Mouse (Mus musculus) gastrocnemius, postnatal 25 days (tissue): Measurements from ENCODE around the gene Pla2g10. TPM values are rescaled to one million over a fixed set of nuclear protein-coding genes. Genes with fewer than 3 reads are reported as not detected.
"Not testable (repeated sequence)": the region's sequence is repeated elsewhere in the genome, so short reads cannot be mapped to it uniquely, and the experiment has no call there.

ENCODE experiments used
- DNase-seq: peaks from one replicate; pipeline ENCODE4 v3.0.0; 2022
- total RNA-seq, 2 experiments: library from RNA; stranded (reverse); gene quantifications; 1 replicate in 1 of 2; 2 replicates in 1 of 2; pipeline ENCODE4 v1.2.3; 2021

Pla2g10 gene
- total RNA-seq, 2 experiments from 2014 or later: not detected

DNA sequence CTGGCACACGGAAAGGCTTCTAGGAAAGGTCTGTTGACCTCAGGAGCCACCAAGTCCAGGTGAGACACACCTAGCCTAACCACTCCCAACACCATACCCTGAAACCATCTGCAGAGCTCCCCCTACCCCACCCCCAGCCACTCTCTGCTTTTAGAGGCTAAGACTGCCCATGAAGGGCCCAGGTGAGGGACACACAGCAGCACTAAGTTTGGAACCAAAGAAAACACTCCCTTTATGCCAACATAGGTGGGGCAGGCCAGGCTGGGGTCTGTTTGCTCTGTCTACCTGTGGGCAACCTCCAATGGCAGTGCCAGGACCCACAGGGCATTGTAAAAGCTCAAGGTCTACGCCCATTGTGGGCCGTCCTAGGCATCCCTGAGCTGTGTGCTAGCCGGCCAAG, 1.4 kb downstream of the Pla2g10 start:
- no peak for DNase-seq

- no peak for DNase-seq
Measured at GRCm38 (mm10) chr16:13727811-13728335, 2.9 kb downstream of the Pla2g10 start.

GRCm38 (mm10) chr16:13722937-13723336, 7.8 kb downstream of the Pla2g10 start:
- no peak for DNase-seq

- DNase-seq: no peak
Measured at GRCm38 (mm10) chr16:13716821-13717553, 13.8 kb downstream of the Pla2g10 start.

- no peak for DNase-seq
Measured at GRCm38 (mm10) chr16:13714910-13715309, 15.9 kb downstream of the Pla2g10 start.

- DNase-seq: no peak
Measured at GRCm38 (mm10) chr16:13704676-13705075, 26.1 kb downstream of the Pla2g10 start.

DNA sequence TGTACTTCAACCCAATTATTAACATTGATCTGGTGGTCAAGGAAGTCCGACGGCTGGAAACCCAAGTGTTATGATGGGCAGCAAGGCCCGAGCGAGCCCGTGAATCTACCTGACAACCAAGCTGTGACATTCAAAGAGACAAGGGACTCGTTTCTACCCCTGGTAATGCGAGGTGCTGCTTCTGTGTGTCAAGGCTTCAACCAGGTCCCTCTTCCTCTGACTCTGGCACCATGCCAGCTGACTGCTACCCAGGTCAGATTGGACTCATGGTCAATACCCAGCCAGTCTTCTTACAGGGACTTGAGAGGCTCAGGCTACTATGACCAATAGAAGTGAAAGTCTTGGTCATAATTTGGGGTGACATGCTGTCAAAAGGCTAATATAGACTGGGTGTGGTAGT, 28.6 kb downstream of the Pla2g10 start:
- DNase-seq: no peak

DNA sequence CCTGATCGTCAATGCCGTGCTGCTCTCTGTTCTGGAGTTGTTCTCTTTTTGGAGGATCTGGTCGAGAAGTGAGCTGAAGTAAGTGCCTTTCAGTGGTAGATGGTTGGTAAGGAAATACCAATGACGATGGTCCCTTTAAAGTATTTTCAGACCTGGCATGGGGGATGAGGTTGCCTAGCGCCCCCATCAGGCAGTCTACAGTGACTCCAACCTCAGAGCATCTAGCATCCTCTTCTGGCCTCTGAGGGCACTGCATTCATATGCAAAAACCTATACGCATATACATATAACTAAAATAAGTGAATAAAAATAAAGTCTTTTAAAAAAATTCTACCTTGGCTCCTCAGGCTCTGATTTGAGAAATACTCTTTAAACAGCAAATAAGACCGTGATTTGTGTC, 31.8 kb downstream of the Pla2g10 start:
- DNase-seq: no peak

DNA sequence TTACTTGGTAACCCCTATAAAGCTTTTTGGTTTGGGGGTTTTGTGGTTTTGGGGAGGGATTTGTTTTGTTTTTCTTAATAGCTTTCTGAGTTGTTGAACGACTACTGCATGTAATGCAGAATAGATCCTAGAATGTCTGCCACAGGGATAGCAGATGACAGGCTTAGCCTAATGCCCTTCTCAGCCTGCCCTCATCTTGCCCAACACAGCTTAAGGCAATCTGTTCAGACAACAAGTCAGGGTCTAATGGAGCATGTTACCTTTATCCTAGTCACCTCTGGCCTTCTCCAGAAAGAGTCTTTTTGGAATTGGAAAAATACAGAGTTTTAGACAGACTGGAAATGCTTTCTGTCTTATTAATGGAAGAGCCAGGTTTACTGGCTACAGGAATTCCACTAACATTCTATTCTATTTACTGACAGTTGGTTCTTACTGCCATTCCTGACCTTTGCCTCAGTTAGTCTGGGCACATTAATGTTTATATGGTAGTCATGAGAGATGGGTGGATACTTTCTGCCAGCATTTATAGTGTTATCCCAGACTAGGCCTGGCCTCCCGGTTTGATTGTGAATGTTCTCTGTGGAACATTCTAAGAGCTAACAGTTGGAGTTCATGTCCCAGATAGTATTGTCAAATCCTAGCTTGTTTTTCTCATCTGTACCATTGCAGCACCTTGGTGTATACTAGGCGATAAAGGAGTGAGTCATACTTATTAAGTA, 52.0 kb downstream of the Pla2g10 start:
- DNase-seq: no peak

DNA sequence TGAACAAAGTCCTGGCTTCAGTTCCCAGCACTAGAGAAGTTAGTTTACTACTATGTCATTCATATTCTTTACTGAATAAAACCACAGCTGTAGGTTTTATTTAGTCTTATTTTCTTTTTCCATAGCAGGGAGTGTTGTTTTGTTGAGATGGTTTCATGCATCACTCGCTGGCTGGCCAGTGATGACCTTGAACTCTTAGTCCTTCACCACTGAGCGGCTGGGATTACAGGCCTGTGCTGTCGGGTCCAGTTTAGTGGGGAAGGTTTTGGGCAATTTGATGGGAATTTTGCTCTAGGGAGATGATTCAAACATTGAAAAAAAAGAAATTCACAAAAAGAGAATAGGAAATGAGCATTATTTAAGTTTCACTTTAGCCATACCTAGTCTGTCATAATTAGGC, 56.3 kb downstream of the Pla2g10 start:
- no peak for DNase-seq

DNA sequence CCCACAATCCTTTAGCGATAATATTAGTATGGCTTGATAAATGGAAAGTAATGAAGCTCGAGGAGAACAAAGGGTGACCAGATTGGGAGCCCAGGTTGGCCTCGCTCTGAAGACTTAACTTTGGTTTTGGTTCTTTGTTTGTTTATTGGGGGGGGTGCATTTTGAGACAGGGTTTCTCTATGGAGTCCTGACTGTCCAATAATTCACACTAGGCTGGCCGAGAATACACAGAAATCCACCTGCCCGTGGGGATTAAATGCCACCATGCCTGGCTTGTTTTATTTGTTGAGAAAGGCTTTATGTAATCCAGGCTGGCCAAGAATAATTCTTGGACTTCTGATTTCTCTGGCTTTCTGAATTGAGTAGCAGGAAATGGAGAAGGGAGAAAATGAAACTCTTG, 57.7 kb downstream of the Pla2g10 start:
- DNase-seq: no peak

DNA sequence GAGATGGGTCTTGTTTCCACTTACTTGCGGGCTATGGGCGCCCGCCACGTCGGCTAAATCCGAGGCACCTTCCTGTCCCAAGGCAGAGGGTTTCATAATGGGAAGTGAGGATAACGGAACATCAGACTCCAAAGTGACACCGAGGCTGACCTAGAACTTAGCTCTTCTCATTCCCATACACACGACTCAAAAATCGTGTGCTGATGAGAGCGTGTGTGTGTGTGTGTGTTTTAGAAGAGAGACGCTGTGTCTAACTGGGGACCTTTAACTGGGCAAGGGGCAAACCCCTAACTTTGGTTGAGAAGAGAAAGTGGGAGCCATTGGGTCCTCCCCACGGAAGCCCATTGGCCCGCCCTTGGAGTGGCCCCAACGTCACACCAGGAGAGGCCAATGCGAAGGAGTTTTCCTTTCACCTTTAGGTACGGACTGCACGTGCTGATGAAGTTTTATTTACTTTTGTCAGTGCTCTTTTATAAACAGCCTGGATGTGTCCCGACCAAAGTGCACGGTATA, 58.3 kb downstream of the Pla2g10 start:
- DNase-seq: peak; percentile 47

DNA sequence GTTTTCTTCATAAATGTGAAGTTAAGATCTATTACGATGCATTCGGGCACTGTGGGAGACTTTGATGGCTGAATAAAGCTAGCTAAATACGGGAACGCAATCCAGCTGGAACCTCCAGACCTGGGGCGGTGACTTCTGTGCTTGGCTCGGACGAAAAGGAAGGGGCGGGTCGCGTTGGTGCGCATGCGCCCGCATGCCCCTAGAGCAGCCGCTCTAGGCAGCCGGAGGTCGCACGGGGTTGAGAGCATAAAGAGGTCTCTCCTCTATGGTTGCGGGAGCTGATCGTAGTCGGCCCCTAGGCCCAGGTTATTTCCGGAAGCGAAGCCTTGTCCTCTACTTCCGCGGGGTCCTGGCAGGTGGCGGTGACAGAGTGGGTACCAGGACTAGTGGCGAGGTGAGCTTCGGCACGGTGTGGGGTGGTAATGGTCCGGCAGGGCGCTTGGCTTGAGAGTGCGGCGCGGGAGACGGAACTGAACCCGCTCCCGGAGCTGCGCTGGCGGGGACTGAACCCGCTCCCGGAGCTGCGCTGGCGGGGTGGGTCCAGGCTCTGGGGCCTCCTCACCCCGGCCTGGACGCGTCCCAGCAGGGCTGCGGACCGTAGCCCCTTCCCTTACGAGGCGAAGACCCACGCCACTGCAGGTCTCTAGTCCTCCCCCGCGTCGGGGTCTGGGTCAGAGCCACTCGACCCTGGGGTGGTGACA, 58.9 kb downstream of the Pla2g10 start, which contains the start of the genes Bfar and 3110001I22Rik:
TSS of gene Bfar (plus strand) at position 174 of the 701 bp plus-strand sequence.
TSS of gene 3110001I22Rik (plus strand) at position 245 of the 701 bp plus-strand sequence.
- peak; percentile 90 for DNase-seq

DNA sequence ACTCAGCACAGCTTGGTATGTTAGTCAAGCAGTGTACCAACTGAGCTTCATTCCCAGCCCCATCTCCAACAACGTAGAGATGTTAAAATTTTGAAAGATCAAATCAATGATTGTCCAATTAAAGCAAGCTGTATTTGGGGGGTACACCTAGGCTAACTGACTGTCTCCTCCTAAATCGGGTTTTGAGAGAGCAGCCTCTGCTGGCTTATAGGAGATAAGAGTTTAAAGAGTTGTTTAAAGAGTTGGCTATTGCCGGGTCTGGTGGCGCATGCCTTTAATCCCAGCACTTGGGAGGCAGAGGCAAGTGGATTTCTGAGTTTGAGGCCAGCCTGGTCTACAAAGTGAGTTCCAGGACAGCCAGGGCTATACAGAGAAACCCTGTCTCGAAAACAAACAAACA, 59.9 kb downstream of the Pla2g10 start:
- DNase-seq: not testable (repeated sequence)

- DNase-seq: no peak
Measured at GRCm38 (mm10) chr16:13669282-13669681, 61.5 kb downstream of the Pla2g10 start.

DNA sequence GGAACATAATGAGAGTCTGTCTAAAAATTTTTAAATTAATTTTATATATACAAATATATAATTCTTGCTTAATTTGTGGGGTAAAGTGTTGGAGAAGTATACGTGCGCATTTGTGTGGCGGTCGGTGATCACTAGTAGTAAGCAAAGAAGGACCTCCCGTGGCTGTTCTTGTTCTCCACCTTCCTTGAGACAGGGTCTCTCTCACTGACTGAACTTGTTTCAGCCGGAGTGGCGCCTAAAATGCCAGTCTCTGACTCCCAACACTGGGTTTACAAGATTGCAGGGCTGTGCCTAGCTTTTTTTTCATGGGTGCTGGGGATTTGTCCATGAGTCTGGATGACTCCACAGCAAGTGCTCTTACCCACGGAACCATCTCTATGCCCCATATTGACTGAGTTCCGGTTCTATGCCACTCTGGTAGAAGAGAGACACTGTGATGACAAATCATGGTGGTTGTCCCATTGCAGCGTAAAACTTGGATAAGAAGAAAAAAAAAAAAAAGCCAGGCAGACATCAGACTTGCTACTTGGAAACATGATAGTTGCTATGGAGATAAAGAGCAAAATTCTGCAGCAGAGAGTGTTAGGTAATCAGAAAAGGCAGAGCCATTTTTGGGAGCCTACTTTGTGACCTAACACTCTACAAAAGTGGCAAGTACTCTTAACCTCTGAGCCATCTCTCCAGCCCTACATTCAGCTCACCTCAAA, 62.2 kb downstream of the Pla2g10 start:
- no peak for DNase-seq

DNA sequence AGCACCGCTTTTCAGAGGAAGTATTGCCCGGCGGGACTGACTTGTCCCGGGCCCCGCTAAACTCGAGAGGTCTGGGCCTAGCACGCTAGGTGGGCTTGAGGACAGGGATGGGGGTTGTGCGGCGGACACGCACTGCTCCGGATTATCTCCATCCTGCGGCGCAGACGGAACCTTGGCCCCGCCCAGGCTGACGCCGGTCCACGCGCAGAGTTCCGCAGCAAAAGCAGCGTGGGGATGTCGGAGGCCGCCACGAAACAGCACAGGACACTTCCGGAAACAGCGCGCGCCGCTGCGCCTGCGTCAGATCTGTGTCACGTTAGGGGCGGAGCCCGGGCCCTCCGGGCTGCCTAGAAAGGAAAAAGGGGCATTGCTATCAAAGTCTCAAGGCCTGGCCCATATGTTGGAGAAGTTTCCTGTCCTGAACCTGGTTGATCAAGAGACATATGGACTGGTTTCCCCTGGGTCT, 62.9 kb downstream of the Pla2g10 start, which contains the start of gene Parn:
TSS of gene Parn (minus strand) at position 293 of the 466 bp plus-strand sequence.
- DNase-seq: peak; percentile 91
